Mouse (Mus musculus) urinary bladder, postnatal 14 days (tissue): ENCODE measurements around the gene Cd86.

Source experiments
- DNase-seq: peaks from one replicate; pipeline ENCODE4 v3.0.0; 2021; ENCODE audit warnings: low spot score

Cd86 gene

DNA sequence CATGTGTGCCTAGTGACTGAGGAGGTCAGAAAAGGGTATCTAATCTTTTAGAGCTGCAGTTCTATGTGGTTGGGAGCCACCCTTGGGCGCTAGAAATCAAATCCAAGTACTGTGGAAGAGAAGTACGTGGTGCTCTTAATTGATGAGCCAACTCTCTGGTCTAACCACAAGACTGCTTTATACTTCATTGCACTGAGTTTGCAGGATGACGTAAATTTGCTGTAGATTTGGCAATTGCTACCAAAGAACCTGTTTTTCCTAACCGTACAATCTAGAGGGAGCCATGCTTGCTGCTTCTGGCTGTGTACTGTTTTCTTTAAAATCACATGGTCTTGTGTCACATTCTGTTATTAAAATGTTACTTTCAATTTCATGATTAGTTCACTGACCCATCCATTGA lies 10.0 kb downstream of the Cd86 start:
- DNase-seq = no peak

DNA sequence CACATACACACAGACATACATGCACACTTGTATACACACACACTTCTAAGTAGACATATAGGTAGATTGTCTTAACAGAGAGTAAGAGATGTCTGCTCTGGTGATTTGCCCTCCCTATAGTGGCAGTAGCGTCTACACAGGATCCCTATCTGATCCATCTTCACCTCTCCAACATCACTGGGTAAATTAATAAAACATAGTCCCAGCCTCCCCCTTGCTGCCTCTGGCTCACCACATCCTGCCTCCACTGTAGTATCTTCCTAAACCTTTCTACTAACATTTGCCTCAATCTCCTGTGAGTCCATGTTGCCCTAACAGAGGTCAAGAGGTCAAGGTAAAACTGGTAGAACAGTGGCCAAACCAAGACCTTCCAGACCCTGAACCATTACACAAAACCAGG lies 10.7 kb downstream of the Cd86 start:
- DNase-seq = no peak

DNA sequence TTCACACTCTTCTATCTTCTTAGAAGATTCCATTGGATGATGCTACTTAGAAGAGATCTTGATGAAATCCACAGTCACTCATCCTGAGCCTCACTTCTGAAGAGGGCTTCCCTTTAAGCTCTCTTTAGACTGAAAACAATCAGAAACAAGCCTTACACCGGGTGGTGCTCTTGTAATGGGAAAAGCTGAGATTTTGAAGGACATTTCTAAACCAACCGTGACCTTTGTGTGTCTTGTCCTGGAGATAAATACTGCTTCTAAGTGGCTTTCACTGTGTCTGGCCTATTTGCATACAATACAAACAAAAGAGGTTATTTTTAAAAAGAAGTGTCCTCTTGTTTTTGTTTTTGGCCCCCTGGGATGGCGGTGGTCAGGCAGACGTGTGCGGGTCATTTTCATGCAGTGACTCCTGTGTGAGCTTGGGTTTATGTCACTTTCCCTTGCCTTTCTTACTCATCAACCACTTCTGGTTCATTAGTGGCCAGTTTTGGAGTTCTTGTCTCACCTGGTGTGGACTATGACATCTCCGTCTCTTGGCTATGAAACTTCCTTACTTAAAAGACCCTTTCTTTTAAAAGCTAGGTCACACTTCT lies 14.6 kb downstream of the Cd86 start:
- DNase-seq = no peak

DNA sequence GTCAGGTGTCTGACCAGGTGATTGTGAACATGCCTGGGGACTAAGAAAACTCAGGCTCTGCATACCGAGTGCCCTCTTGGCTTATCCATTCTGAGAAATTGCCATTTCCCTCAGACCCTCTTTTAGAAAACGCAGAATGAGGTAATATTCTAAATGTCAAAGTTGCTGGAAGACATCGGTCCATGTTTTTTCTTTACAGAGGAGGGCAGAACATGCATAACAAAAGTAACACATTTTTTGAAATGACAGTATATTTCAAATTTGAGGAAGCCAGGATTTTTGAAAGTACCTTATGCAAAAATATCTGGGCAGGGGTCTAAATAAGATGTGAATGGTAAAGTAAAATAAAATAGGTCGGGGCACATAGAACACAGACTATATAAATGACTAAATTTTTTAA lies 15.4 kb downstream of the Cd86 start:
- no peak for DNase-seq

DNA sequence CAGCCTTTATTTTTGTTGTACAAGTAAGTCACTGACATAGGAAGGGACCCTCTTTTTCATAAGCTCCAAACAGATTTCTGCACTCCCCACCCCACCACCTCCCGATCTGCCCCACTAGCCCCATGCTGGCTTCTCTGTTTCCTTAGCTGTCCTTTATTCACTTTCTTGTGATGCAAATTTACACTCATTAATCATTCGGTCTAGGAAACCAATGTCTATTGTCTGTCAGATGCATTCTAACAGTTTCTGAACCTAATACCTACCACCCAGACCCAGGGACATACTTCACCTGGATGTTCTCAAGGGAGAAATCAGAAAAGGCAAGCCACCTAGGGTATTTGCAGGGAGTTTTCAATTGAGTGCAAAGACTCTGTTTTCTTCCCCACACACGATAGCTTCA lies 16.6 kb downstream of the Cd86 start:
- DNase-seq = no peak

DNA sequence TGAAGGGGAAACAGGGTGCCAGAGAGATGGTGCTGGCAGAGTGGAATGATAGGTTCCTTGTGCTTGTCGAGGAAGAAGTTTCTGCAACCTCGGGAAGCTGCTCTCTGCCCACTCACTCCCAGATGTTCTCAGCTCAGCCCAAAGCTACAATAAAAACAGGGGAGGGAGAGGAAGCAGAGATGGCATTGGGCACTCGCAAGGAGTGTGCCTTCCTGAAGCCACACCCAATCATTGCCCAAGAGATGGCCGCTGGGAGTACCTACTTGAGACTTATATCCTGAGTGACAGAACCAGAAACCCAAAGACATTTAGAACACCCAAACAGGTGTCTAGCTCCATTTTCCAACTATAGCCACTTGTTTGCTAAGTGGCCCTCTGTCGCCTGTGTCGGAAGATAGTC lies 20.8 kb downstream of the Cd86 start:
- DNase-seq = no peak

DNA sequence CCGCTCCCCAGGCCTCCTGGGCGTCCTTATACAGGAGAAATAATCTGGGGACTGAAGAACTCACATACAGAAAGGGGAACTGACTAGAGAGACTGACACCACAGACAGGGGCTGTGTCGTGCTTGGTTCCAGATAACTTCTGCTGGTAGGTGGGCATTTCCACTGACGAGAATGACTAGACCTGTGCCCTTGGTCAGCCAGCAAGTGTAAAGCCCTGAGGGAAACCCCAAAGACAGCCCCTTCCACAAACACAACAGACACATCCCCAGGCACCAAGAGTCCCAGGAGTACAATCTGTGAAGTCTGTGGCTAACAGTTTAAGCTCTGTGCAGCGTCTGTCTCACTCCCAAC lies 23.2 kb downstream of the Cd86 start:
- DNase-seq = no peak

DNA sequence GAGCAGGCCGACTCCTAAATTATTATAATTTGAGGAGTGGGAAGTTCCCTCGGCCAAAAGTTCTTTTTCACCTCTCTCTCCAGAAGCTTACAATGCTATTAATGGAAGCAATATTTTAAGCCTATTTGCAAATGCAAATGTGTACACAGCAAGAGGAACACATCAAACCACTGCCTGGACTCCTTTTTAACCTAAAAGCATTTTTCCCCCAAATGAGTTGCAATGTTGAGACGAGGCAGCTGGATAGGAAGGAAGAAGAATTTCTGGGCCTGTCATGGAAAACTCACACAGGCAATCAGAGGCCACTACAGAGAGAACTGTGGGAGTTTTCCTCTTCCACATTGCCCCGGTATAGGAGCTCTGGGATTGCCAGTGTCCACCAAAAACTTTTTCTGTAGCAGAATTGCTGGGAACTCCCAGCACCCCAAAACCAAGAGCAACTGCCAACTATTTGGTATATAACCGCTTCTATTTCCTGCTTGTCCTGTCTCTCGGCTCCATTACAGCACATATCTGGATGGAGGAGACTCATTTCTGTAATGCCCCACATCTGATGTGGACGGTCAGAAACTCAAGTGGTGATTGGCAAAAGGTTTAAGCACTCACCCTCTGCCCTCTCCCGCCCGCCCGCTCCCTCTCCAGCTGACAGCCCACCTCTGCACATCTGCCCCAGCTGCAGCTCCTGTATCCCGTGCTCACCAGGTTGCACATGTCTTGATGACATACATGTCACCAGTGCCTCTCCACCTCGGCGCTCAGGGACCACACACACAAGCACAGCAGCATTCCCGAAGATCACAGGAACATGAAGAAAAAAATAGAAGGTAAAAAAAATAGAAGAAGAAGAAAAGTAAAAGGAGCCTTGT lies 23.8 kb downstream of the Cd86 start:
- no peak for DNase-seq

DNA sequence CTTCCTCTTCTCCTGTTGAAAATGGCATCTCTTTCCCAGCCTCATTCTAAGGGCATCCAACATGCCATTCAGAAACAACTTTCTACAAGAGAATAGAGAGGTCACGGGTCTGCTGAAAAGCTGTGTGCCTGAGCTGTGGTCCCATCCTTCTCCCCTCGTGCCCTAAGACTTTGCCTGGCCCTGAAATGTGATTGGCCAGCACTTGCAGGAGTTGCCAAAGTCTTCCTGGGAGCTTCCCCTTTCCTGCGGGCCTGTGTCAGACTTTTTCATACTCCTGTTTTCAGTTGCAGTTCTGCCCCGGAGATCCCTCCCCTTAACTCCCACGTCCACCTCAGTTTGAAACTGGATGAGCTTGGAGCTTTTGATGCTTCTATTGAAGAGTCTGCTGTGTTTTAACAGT lies 24.9 kb downstream of the Cd86 start:
- no peak for DNase-seq

DNA sequence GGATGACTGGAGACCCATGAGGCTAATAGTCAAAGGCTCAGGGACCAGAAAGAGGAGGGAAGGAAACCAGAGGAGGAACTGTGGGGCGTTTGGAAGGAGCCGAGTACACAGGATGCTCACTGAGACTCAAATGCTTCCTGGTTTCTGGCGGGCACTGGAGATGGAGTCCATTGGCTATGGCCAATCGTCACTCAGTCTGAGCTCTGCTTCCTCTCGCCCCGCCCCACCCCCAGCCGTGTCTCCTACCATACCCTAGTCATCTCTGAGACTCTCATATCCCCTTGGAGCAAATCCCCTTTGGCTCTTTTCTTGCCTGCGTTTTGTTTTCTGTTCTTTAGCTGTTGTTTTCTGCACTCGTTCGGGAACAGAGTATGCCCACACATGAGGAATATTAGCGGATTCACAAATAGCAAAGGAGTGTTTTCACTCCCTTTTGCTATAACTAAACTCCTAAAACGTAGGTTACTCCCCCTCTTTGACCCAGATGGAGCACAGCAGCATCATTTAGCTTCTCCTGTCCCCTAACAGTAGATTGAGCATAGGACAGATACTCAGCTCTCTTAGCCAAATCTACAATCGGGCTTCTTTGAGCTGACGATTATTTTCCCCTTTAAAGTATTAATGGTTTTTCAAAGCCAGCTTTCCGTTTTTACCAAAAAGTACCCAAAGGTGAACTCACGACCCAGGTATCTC lies 25.9 kb downstream of the Cd86 start:
- DNase-seq = no peak

DNA sequence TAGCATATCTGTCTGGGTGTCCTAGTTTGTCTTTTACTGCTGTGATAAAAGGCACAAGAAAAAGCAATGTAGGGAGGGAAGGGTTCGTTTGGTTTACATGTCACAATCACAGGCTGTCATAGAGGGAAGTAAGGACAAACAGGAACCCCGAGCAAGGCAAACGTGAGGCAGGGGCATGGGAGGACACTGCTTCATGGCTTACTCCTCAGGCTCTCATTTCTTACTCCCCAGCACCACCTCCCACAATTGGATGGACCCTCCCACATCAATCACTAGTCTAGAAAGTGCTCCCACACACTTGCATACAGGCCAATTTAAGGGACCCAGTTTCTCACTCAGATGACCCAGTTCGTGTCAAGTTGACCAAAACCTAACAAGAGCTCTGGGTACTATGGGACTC lies 29.1 kb downstream of the Cd86 start:
- DNase-seq = no peak

DNA sequence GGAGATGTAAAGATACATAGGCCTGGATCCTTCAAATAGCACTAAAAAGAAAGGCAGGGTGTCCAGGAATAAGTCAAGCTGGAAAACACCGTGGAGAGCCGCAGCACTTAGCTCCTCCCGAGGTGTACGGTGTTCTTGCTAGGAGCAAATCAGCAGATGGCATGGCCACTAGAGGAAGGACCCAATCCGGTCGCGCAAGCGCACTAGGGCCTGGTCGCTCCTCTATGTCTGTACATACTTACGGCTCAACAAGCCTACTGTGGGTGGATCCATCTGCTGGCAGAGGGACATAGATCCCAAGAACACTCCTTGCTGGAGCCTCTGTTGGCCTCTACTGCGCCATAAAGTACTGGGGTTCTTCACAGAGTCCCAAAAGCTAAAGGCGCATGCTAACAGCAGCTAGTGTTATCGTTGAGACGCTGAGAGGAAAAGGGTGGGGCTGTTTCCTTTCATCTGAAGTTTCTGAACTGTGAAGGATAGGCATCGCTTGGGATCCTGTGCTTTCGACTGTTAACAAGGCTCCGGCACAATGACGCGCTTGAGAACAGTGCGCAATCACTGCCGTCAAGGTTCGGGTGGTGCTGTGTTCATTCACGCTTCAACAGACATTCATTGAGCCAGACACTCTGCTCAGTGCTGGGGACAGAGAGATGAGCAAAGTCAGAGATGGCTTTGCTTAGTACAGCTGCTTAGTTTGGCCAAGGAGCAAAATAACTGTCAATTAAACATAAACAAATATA lies 30.7 kb downstream of the Cd86 start:
- no peak for DNase-seq

DNA sequence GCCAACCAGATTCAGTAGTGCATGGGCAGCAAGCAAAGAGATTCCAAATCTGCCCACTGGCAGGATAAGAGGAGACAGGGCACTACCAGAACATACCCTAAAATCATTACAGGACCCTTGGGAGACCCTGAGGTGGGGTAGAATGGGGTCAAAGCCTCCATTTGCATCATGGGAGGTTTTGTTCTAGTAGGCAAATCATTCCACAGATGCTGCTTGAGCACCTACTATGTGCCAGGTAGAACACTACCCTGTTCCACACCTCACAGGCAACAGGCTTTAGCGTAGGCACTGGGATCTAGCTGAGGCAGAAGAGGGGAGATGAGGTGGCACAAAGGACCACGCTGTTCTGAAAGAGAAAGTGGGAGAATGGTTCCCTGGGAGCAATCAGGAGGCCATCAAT lies 31.5 kb downstream of the Cd86 start:
- no peak for DNase-seq

DNA sequence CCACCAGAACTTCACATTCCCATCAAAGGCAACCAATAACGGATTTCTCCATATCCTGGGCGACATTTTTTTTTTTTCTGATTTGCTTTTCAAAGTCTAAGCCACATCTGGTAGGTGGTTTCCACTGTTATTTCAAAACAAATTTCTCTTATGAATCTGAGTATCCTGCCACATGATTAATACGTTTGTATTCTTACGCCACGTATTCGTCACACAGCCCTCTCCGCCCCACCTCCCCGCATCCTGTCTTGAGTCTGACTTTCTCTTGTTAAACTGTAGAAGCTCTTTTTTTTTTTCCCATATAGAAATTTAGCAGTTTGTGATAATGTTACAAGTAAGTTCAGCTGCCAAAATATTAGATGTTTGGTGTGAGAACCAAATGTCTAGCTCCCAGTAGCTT lies 33.7 kb downstream of the Cd86 start:
- no peak for DNase-seq

DNA sequence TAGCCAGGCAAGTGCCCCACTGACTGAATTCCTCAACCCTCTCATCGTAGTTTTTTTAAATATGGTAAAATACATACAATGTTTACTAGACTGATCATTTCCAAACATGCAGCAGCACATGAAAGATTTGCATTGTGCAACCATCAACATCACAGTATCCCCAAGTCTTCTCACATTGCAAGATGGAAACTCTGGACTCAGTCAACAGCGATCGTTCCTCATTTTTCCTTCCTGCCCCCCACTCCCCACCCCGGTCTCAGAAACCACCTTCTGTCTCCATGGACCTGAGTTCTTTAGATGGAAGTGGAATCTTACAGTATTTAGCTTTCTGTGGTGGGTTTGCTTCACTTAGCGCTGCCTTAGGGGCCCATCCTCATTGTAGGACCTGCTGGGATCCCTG lies 34.3 kb downstream of the Cd86 start:
- DNase-seq = no peak

DNA sequence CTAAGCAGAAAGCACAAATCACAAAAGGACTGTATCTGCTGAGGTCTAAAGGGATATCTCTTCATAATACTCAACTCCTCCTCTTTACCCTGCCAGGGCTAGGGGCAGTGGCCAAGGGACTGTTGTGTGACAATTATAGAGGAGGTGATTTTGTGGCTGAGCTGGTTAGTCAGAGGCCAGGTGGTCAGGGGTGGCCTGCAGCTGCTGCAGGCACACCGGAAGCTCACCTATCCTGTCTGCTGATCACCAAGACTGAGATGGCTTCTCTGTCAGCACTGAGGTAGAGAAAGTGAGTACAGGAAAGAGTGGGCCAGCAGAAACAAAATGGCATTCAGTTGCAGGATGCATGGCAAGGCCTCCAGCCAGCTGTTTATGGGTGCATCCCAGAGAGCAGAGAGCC lies 38.1 kb downstream of the Cd86 start:
- no peak for DNase-seq

DNA sequence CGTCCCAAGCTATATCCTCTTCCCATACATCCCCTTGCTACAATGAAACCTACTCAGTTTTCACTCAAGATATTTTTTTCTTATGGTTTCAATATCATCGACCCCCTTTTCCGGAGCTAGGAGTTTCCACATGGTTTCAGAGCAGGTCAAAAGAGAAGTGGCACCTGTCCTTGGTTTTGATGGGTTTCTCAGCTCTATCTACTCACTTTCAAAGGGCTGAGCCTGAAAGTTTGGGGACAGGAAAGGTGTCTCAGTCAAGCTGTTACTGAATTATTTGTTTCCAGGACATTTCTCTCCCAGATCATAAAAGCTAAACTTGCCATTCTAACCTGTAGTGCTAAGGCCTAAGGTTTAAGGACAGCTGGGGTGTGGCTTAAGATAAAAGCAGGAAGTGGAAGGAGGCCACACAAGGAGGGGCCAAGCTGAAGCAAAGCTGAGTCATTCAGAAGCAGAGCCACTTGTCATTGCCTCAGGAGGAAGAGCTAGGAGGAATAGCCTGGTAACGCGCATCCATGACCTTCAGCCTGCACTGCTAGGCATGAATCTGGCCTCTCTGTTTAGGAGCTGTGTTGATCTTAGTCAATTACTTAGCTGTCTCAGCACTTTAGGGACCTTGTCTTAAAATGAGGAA lies 39.2 kb downstream of the Cd86 start:
- no peak for DNase-seq

DNA sequence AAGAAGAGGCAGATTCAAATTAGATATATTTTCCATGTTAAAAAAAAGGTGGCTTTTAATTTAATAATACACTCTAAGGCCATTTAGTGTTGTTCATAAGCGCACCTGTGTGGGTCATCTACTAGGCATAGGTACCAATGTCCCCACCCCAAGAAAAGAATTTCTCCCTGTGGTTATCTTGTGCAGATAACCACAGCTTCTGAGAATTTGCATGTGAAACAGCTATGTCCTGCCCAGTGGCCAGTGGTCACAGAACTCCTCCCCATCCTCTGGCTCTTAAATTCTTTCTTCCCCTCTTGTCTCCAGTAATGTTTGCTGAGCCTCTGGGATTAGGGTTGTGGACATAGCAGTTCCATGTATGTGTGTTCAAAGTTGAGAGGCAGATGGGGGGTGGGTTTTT lies 40.0 kb downstream of the Cd86 start:
- no peak for DNase-seq

DNA sequence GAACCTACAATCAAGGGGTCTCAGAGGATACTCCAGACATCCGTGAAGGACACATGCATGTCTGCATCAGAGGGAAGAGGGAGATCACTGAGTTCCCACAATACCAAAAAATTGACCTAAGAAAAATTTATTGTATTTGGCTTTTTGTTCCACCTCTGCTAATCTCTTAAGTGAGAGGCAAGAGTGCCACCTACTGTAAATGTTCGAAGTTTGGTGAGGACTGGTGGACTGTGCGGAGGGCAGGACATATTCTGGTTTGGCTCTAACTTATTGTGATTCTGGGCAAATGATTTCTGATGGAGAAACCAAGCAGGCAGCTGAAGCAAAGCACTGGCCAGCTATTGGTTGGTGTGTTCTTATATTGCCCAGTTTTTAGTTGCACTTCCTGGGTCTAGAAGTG lies 43.6 kb downstream of the Cd86 start:
- DNase-seq = no peak

DNA sequence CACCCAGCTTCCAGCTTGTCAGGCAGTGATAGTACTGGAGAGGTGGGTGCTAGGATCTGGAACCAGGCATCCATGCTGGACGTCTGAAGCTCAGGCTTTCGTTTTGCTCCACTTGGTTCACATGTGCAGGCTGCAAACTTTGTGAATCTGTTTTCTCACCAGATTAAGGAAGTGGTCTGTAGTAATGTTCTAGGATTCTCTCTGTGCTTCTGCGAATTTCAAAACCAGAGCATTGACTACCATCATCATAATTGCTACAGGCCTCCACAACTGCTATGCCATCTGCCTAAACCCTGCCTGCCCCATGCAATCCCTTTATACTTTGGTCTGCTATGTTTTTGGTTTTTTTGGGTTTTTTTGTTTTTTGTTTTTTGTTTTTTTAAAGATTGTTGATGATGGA lies 44.8 kb downstream of the Cd86 start:
- no peak for DNase-seq

DNA sequence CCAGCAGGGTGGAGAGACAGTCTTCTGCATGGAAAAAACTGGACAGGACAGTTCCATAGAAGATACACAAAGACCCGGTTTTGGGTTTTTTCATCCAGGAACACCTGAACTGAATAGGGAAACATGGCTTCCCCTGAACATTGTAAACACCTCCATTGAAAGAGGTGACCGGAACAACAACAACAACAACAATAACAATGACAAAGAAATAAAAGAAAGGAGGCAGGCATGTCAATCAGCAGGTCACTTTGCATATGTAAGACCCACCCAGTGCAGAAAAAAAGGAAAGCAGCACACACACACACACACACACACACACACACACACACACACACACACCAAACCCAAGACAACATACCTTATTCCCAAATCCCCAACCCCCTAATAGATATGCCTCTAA lies 52.2 kb downstream of the Cd86 start:
- no peak for DNase-seq

DNA sequence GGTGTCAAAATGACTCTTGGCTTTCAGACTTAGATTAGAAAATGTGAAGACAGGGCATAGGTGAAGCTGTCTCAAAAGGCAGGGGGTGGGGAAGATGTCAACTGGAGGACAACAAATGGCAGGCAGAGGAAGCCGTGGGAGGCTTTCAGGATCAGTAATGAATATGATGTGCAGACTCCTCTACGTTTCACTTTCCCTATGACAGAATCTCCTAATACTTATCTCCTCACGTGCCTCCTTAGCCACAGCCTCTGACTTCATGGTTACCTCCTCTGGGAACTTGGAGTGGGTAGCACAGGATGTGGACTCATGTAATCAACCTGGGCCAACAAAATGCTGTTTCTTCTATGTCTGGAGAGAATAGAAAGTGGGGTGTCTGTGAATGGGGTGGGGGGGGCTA lies 63.2 kb downstream of the Cd86 start:
- DNase-seq = no peak
